Mouse (Mus musculus) right cerebral cortex, postnatal 36 days (tissue): ENCODE data around the gene Igf2bp2.

ENCODE experiments used
- DNase-seq, 2 experiments: peaks; one replicate each; pipeline ENCODE4 v3.0.0; 2022; ENCODE audit warnings: low spot score in 2 of 2, mixed read lengths in 1 of 2

Igf2bp2 gene

DNA sequence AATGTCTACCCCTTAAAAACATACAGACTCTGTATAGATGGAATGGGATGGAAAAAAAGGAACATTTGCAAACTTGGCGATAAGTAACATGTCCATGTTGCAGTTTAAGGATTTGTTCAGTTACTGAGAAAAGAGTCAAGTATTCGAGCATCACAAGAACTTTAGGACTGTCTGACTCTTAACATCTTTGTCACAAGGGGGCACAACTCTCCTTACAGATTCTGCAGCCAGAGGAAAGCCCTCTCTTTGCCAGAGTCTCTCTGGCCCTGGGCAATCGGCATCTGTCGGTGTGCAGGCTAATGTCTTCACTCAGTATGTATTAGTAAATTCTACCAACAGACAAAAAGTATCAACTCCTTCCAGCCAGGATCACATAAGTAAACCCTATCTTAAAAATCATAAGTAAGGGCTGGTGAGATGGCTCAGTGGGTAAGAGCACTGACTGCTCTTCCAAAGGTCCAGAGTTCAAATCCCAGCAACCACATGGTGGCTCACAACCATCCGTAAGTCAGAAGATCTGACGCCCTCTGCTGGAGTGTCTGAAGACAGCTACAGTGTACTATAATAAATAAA is 57.0 kb downstream of the Igf2bp2 start:
- DNase-seq = no peak

DNA sequence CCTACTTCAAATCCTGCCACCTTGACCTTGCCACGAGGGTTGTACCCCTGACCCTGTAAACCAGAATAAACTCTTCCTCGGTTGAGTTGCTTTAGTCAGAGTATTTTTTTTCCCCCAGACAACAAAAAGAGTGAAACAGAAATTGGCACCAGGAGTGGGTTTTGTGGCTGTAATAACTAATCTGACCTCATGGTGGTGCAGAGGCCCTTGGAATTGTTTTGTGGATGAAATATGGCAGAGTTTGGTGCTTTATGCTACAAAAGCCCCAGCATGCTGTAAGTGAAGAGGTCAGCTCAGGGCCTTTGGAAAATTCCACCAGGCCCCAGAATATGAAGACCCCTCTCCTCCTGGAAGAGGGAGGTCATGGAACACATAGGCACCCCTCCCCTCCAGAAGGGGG is 63.0 kb downstream of the Igf2bp2 start:
- DNase-seq = no peak

DNA sequence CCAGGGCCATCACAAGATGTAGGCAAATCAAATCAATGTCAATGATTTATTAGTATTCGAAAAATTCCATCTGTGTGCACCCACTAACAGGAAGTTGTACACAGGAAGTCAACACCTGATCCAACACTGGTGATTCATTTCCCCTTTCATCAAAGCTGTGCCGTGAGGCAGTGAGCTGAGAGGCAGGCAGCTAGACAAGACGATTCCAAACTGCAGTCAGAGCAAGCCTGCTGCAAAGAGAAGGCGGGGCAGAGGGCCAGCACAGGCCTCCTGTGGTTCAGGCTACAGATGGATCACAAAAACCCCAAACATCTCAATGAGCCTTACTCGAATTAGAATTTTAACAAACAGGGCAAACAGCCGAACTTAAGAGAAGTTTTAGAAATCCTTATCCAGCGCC is 65.4 kb downstream of the Igf2bp2 start:
- no peak for DNase-seq

DNA sequence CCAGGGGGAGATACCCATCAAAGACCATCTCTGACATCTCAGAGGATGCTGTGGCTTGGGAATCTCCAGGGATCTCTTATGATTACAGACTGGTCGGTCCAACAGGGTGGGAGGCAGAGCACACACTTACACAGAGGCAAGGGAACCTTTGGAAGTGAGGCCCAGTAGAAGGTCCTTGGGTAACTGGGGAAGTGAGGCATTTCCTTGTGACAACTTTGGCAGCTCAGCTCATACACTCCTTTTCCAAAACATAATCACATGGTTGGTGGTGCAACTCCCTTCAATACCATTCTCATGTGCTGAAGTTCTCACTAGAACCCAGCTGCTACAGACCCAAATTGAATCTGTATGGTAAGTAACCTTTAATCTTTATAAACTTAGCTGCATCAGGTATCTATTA is 67.3 kb downstream of the Igf2bp2 start:
- no peak for DNase-seq

DNA sequence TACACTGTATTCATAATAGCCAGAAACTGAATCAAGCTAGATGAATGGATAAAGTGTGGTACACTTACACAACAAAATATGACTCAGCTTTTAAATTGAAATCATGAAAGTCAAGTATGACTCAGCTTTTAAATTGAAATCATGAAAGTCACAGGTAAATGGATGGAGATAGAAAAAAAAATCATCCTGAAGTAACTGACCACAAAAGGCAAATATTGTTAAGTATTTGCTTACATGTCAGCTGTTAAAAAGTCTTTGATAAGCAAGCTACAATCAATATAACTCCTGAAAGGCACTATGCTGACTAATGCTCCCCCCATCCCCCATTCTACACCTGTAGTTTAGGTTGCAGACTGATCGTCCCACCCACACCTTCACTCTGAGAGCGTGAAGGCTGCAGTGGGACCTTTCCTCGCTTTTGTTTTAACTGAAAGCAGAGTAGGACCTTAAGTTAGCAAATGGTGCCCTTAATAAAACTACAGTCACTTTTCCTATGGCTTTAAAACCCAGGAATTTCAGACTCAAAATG is 71.8 kb downstream of the Igf2bp2 start:
- no peak for DNase-seq

DNA sequence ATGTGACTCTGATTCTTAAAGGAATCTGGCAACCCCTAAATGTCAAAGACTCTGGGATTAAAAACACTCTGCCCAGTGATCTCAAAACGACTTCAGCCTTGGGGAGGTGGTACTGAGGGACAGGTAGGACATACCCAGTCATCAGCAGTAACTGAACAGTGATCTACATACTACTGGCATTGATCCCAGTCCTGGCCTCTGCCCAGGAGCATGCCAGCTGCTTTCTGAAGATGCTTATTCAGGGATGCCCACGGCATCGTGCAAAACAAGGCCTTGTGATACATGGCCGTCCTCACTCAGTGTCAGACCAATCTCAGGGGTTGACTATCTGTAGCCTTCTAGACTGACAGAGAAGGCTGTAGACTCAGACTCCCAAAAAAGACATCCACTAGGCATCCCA is 77.7 kb downstream of the Igf2bp2 start:
- no peak for DNase-seq

DNA sequence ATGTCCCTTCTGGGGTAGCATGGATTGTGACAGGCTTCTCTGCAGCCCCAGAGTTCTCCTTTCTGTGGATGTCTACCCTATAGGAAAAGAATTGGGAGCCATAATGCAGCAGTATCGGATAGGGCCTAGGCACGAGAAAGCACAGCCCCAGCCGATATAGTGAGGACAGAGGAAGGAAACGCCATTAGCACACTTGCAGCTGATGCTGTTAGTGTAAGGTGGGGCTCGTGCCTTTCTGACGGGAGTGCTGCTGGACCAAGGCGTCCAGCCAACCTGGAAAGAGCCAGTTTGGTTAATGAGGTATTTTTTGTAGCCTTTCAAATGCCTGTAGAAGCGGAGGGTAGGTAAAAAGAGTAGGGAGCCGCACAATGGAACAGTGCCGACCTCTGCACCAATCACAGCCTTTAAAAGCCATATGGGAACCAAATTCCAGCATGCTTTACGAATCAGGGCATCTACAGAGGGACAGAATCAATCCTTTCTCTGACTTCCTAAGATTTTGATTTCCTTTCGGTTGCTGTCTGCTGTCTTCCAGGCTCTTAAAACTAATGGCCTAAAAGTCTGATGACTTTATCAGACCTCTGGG is 82.9 kb downstream of the Igf2bp2 start:
- no peak for DNase-seq

DNA sequence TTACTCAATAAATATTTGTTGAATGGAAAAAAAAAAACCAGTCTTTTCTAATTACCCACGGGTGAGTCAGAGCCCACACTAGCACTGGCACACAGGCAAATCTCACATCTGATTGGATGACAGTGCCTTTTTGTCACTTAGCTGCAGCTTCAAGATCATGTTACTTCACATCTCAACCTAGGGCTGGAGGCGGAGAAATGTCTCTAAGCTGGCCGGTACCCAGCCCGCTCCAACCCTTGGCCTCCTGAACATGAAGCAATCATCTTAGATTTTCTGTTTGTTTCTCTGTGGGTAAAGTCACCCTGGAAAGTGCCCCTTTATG is 86.5 kb downstream of the Igf2bp2 start:
- no peak for DNase-seq

DNA sequence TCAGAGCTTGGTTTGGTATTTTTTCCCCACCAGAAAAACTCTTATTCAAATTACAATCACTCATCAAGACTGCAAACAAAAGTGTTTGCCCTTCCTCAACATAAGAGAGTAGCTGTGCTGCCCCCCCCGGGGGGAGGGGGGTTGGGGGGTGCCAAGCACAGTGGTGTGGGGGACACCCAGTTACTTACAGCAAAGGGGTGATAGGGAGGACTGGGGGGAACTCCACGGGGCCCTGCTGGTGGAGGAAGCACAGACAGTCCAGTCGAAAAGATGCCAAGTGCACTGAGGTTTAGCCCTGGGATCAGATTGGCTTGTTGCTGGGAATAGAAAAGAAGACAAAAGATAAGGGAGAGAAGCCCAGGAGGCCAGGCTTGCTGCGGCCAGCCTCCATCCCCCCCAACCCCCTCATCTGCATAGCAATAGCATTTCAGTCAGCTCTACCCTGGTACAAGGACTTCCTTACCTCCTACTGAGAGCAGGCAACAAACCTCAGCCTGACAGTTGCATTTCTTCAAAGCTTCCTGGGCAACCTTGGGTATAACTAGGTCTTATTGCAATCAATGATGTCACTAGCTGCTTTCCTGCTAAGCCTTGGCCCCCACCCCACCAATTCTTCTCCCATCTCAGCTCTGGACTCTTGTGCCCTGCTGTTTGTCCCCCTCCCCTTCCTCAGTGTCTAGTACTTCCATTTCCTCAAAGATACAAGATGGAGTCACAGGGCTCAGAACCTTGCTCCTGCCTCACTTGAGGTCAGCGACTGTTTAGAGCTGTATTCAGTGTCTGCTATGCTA is 87.1 kb downstream of the Igf2bp2 start:
- DNase-seq = no peak

DNA sequence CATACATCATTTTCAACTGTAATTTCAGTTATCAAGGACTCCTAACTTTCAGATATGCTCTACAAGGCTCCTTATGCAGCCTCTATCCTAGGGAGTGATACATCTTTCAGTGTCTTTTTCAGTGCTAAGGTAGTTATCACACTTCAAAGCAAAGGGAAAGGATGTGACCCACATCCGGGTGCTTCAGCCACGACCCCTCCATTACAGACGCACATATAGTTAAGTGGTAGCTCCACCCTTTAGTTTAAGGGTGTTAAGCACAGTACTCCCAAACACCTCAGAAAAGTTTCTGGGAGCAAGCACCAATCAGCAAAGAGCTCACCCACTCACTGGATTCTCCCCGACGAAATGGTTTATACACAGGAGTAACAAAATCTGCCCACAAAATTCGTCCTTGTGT is 88.0 kb downstream of the Igf2bp2 start:
- DNase-seq = no peak

DNA sequence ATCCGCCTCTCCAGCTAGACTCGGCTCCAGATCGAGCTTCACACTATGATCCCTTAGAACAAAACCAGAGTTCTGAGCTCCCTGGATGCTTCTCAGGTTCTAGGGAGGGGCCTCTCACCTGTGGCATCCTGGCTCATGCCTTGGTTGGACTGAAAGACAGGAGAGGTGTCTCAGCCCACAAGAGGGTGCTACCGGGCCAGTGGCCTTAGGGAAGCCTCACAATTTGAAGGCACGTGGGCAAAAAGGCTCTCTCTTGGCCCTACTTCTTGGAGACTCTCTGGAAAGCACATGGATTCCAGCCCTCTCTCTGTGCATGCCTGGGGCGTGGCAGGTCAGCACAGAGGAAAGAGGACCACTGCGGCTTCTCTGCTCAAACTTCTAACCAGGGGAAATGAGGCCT is 91.7 kb downstream of the Igf2bp2 start:
- no peak for DNase-seq

DNA sequence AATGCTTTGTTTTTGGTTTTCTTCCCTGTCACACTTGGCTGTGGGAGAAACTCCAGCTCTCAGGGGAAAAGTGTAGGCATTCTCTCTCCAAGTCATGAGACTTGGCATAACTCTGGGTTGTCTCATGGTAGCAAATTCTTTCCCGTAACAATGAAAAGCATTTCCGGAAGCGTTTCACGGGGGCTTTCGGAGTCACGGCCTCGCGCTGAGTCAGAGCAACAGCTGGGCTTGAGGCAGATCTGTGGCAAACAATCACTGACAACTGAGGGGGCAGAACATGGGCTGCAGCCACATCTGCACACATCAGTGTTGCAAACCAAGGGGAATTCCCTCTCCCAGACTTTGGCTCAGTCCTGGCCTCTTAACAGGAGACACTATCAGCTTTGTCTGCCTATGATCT is 95.7 kb downstream of the Igf2bp2 start:
- no peak for DNase-seq

DNA sequence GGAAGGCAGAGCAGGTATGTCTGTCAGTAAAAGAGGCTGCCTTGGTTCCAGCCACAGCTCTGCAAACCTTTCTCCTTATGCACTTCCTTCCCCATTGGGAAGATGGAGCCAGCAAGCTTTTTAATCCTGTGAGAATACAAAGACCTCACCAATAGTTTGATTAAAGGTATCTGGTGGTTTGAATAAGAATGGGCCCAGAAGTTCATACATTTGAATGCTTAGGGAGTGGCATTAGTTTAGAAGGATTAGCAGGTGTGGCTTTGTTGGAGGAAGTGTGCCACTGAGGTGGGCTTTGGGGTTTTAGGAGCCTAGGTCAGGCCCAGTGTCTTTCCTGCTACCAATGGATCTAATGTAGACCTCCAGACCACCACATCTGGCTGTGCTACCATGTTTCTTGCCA is 97.6 kb downstream of the Igf2bp2 start:
- no peak for DNase-seq

DNA sequence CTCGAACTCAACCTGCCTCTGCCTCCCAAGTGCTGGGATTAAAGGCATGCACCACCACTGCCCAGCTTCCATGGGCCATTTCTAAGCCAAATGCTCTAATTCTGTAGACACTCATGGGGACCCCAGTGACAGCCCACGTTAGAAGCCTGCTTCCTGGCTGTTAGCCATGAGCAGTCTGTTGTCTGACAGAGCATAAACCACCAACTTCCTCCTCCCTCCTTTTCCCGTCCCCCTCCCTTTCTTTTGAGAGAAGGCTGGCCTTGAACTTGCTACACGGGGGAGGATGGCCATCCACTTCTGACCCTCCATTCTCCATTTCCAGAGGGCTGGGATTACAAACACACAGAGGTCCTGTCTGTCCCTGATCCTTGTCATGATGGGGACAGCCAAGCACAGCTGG is 100.8 kb downstream of the Igf2bp2 start:
- DNase-seq = no peak

DNA sequence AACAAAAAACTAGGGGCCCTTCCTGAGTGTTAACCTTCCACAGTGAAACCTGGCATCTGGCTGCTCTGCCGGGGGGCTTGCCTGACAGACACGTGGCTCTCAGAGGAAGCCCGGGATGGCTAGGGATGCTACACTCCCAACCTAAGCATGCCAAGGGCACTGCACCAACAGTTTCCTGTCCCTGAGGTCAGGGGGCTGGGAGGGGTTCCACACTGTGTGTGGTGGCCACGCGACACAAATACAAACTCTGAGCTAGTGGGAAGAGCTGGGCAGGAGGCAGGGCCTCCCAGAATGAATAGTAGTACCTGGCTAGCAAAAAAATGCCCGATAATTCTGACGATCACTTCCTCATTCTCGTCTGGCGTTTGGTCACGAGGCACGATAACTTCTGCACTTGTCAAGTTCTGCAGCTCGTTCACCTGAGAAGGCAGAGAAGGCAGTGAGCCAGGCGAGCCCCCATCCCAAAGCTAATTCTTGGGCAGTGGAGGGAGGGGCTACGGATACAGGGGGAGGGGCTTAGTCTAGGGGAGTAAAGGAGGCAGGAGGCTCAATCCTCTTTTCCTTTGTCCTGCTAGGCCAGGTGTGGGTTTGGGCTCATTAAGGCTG is 101.4 kb downstream of the Igf2bp2 start:
- DNase-seq = no peak

DNA sequence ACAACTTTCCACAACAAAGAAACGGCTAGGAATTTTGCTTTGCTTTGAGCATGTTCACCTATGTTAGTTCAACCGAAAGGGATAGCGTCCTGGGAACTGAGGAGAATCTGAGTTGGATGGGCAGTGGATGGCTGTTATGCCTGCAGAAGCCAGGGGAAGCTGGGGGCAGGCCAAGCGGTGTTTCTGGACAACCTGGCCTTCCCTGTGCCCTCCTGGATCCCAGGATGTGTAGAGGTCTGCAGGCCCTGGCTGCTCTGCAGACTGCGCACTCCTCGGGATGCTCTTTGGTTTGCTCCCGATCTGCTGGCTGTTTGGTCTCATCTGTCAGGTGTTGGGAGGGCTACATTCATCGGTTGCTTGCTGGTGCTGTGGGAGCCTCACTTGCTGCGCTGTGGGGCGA is 102.7 kb downstream of the Igf2bp2 start:
- DNase-seq = no peak

DNA sequence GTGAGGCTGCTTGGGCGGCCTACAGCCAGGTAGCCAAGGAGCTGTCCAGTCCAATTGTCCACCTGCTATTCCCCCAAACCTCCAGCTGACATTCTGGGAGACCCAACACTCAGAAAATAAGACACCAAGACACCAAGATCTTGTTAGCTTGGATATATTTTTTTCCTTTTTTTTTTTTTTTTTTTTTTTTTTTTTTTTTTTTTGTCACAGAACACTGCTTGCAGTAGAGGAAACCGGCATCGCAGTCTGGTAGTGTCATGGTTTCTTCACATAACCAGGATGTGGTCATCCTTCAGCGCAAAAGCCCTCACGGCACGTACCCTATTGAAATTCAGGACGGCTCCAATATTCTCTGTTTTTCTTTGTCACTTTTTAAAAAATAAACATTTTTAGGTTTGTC is 104.2 kb downstream of the Igf2bp2 start:
- DNase-seq = no peak

DNA sequence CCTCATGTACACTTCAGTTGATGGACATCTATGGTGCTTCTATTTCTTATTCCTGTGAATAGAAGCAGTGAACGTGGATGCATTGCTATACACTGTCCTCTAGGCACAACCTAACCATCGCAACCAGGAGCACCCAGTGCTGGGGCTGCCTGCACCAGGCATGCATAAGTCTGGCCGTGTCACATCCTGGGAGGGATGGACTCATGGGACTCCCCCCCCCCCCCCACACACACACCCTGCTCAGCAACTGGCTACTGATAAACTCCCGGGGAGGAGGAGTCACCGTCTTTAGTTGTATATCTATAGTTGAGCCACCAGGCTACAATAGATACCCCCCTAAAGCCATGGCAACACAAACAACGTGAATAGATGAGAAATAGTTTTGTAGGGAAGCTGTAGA is 105.6 kb downstream of the Igf2bp2 start:
- DNase-seq = no peak

DNA sequence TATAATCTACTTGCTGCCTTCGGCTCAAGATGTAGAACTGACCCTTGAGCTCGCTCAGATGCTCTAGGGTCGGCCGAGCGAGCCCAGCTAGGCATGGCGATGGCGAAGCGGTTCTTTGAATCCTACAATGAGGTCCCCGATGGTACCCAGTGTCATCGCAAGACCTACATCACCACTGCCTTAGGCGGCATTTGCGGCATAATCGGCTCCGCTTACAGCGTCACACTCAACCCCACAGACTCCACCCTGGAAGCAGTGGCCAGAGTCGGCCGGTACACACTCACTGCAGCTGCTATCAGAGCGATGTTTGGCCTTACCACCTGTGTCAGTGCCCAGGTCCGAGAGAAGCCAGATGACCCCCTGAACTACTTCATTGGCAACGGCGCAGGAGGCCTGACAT is 109.7 kb downstream of the Igf2bp2 start:
- no peak for DNase-seq

DNA sequence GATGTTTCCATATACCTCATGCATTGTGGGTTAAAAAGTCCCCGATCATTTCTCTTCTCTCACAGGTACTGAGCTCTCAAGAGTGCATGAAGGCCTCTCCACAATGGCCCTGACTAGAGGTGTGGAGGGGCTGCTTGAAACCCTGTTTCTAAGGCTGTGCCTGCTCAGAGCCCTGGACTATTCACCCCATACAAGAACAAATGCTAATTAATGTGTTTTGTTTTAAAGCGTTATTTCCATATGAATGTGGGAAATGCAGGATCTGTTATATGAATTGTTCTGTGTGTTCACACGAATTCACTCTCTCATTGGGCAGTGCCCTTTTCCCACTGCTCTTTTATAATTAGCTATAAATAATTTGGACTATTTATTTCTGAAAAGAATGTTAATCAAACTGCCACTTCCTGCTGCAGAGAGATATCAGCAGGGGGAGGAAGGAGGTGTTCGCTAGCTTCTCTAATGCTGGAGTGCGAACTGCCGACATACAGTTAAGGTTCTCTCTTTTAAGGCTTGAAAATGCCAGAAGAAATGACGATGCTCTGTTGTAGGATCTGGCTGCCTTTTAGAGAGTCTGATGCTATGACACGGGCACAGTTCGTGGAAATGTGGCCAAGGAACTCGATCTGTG is 116.2 kb downstream of the Igf2bp2 start:
- DNase-seq = no peak

DNA sequence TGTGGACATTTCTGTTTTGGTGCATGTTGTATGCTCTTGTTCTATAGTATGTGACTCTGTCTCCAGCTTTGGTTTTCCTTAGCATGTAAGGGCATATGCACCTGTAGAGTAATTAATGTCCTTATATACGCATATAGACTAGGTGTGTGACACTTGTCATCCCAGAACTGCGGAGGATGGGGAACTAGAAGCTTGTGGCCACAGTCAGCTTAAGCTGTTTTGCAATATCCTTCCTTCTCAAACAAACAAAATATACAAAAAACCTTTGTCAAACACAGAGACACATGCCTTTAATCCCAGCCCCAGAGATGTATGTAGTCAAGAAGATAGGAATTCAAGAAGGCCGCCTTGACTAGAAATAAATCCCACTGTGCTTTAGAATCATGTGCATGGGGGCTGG is 117.2 kb downstream of the Igf2bp2 start:
- no peak for DNase-seq

DNA sequence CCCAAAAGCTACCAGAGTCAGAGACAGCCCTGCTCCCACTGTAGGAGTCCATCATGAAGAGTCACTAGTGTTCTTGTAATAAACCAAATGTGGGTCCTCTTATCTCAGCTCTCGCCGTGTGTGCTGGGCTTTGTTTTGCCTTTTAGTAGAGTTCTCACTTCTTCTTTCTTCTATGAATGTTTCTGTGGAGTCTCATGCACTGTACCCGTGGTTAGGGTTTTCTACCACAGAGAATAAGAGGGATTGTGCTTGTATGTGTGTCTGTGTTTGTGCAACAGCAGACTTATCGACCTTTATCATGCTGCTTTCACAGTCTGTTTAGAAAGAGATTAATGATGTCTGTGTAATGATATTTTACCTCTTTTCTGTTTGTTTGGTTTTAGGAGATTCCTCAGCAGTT is 119.3 kb downstream of the Igf2bp2 start:
- no peak for DNase-seq

DNA sequence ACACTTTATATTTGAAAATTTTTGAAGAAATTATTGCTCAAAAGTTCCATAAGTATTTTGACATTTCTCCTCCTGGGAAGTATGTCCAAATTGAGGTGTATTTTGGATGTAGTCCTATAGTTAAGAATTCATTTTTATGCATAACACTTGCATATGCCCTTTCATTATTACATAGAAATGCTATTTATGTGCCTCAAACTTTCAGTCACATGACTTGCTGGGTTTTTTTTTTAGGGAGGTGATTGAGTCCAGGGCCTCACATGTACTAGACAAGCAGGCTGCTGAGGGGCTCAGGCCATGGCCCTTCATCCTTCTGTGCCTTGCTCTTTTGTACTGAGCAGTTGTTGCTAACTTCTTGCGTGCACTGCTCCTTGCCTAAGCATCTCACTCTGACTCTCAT is 123.1 kb downstream of the Igf2bp2 start:
- DNase-seq = no peak
